Mouse (Mus musculus) brain, embryonic 14.5 days (tissue): Measurements from ENCODE around the gene Spaar.

Experiments used
- CTCF ChIP-seq: fragments of 200-500 bp; IDR thresholded peaks from 2 replicates; pipeline ENCODE4 v1.5.1; 2012; ENCODE audit warnings: inconsistent platforms, mild to moderate bottlenecking, moderate library complexity, borderline replicate concordance; ENCODE audit not compliant: insufficient read depth, insufficient read length; ENCODE audit errors: extremely low read depth
- POLR2A ChIP-seq: fragments of 200-500 bp; IDR thresholded peaks from 2 replicates; pipeline ENCODE4 v1.6.1; 2012; ENCODE audit warnings: mild to moderate bottlenecking, inconsistent platforms, borderline replicate concordance; ENCODE audit not compliant: poor library complexity, insufficient read depth, insufficient read length, severe bottlenecking; ENCODE audit errors: extremely low read depth

GRCm38 (mm10) chr4:43743099-43743498 is 13.3 kb downstream of the Spaar start:
- TF ChIP-seq POLR2A: no peak
- TF ChIP-seq CTCF: peak; percentile 23; the same call in 1 of the 2 replicates
